Mouse (Mus musculus) hindbrain, embryonic 11.5 days (tissue): ENCODE measurements around the gene BC005561. TPM values are rescaled to one million over a fixed set of nuclear protein-coding genes. Genes with fewer than 3 reads are reported as not detected.
"Not testable (repeated sequence)": the region's sequence is repeated elsewhere in the genome, so short reads cannot be mapped to it uniquely, and the experiment has no call there.

Source experiments
- ATAC-seq: fragments of 200-750 bp; cut with Nextera tagmentation; 2 replicates; pipeline ENCODE4 v1.8.0; 2017; ENCODE audit warnings: mild to moderate bottlenecking, moderate TSS enrichment, moderate library complexity; ENCODE audit not compliant: low FRiP score
- DNase-seq: peaks from one replicate; pipeline ENCODE4 v3.0.0-alpha.2; 2015; ENCODE audit warnings: low spot score
- H3K27ac ChIP-seq: fragments of 300-500 bp; sonication (generic); 2 replicates; pipeline ENCODE4 v1.5.1; 2014; ENCODE audit warnings: mild to moderate bottlenecking, low read depth, low read length
- H3K27me3 ChIP-seq: fragments of 300-500 bp; sonication (generic); 2 replicates; pipeline ENCODE4 v1.6.1; 2014; ENCODE audit warnings: mild to moderate bottlenecking, low read length, moderate library complexity, mixed read lengths; ENCODE audit not compliant: control insufficient read depth, insufficient read depth
- H3K36me3 ChIP-seq: fragments of 300-500 bp; sonication (generic); 2 replicates; pipeline ENCODE4 v1.6.1; 2014; ENCODE audit warnings: mild to moderate bottlenecking, low read length, moderate library complexity, mixed read lengths; ENCODE audit not compliant: control insufficient read depth, insufficient read depth
- H3K4me1 ChIP-seq: fragments of 300-500 bp; sonication (generic); replicated peaks from 2 replicates; pipeline ENCODE4 v1.6.1; 2014; ENCODE audit warnings: low read length, mixed read lengths; ENCODE audit not compliant: control insufficient read depth, insufficient read depth
- H3K4me2 ChIP-seq: fragments of 300-500 bp; sonication (generic); replicated peaks from 2 replicates; pipeline ENCODE4 v1.6.1; 2014; ENCODE audit warnings: mild to moderate bottlenecking, low read depth, low read length
- H3K4me3 ChIP-seq: fragments of 300-500 bp; sonication (generic); 2 replicates; pipeline ENCODE4 v1.5.1; 2014; ENCODE audit warnings: low read depth, low read length
- H3K9ac ChIP-seq: fragments of 300-500 bp; sonication (generic); 2 replicates; pipeline ENCODE4 v1.6.1; 2014; ENCODE audit warnings: low read depth, low read length
- H3K9me3 ChIP-seq: fragments of 300-500 bp; sonication (generic); 2 replicates; pipeline ENCODE4 v1.6.1; 2016; ENCODE audit warnings: low read length; ENCODE audit not compliant: control insufficient read depth
- WGBS: fragments of 180-500 bp; shearing (Covaris S2); extraction: QIAGEN DNeasy Blood & Tissue Kit; methylation state at CpG from one replicate; pipeline ENCODE4 v1.1.7; 2014; 5-methylcytosine and 5-hydroxymethylcytosine counted together
- polyA plus RNA-seq: library from polyadenylated mRNA; unstranded; fragments of >200 nt; fragmentation: Nextera tagmentation; extraction: Ambion mirVana; gene quantifications from 2 replicates; pipeline ENCODE4 v1.2.1, GENCODE M21; 2014

BC005561 gene
- polyA plus RNA-seq, 1 experiment from 2014 or later, result 21.6 TPM

DNA sequence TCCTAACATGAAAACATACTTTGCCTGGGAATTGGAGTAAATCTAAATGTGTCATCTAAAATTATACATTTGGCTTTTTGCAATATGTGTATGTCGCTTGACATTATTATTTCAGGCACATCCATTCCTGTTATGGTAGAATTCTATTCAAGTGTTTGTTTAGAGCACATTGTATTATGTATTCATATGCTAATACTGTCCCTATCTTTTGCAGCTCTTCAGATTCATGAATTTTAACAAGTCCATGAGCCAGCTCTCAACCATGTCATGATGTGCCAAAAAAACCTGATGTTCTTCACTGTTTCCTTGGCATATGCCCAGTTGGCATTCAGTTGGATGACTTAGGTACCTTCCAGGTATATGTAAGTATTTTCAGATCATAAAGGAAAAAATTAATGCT, 30.5 kb downstream of the BC005561 start:
- 94% methylated on average over 1 of the region's 1 CpGs for WGBS
- Histone ChIP-seq H3K4me3 (no peak overlapping the region), H3K27ac (no peak overlapping the region), H3K4me2 (no peak overlapping the region), H3K9me3 (no peaks in the 10 kb centered on the region), H3K36me3 (0 out of 2 replicates have a peak, but pooled peaks cover 3% of the 10 kb centered on the region), H3K9ac (no peak overlapping the region), H3K27me3 (no peaks in the 10 kb centered on the region), H3K4me1 (no peaks in the 10 kb centered on the region)
- DNase-seq (no peak), ATAC-seq (no peak)

DNA sequence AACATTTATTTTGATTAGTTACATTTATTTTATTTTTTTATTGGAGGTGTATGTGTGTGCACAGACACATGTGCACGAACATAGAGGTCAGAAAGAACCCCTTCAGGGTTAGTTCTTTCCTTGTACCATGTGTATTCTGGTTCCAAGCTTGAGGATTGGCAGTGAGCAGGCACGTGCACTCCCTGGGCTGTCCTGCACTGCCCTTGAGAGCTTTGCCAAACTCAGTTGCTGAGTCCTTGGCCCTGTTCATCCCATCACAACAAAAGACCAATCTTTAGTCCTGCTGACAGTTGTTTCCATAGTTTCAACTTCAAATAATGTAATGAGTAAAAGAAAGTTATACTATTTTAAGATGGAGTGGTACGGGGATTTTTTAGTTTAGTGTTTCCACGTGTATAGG, 31.2 kb downstream of the BC005561 start:
- ATAC-seq (no peak), DNase-seq (no peak)
- no peak overlapping the region for H3K9ac ChIP-seq
- no peak overlapping the region for H3K4me3 ChIP-seq
- H3K27ac ChIP-seq, result no peak overlapping the region
- H3K4me2 ChIP-seq, result no peak overlapping the region
- no peaks in the 10 kb centered on the region for H3K4me1 ChIP-seq
- WGBS, result 94% methylated on average over 4 of the region's 4 CpGs
- 0 out of 2 replicates have a peak, but pooled peaks cover 3% of the 10 kb centered on the region for H3K36me3 ChIP-seq
- H3K9me3 ChIP-seq, result no peaks in the 10 kb centered on the region
- no peaks in the 10 kb centered on the region for H3K27me3 ChIP-seq

DNA sequence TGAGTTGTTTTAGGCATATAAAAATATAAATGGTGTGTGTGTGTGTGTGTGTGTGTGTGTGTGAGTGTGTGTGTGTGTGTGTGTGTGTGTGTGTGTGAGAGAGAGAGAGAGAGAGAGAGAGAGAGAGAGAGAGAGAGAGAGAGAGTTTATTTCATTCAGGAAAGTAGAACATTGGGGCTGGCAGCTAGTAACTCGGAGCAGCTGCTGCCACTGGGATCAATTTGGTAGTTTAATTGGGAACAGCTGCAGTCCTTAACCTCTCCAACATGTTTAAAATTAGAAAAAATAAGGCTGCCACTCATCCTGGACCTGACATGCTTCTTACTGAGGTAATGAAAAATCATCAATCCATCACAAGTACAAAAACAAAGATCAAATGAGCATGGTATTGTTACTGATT, 59.9 kb downstream of the BC005561 start:
- not testable (repeated sequence) for DNase-seq, H3K4me3 ChIP-seq, H3K9me3 ChIP-seq, ATAC-seq, H3K4me1 ChIP-seq, H3K36me3 ChIP-seq, H3K27me3 ChIP-seq, H3K27ac ChIP-seq, H3K4me2 ChIP-seq, H3K9ac ChIP-seq
- 57% methylated on average over 1 of the region's 1 CpGs for WGBS

DNA sequence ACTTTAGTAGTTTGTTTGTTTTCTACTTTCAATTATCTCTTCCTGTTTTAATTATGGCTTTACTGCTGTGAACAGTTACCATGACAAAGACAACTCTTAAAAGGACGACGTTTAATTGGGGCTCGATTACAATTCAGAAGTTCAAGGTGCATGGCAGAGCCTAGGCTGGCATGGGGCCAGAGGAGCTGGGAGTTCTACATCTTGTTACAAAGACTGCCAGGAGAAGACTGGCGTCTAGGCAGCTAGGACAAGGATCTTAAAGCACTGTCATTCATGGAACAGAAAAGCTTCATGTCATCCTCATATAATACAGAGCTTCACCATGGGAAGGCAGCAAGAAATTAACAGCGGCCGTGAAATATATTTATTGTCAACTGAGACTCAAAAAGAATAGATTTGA, 62.6 kb downstream of the BC005561 start:
- no peaks in the 10 kb centered on the region for H3K4me1 ChIP-seq
- H3K27ac ChIP-seq, result no peak overlapping the region
- no peaks in the 10 kb centered on the region for H3K36me3 ChIP-seq
- H3K4me2 ChIP-seq, result peak overlapping the region; percentile 22
- 0 out of 2 replicates have a peak overlapping the region, but pooled peaks have one; percentile 11 for H3K9ac ChIP-seq
- H3K27me3 ChIP-seq, result no peaks in the 10 kb centered on the region
- ATAC-seq (peak; percentile 28), DNase-seq (peak; percentile 22)
- no peaks in the 10 kb centered on the region for H3K9me3 ChIP-seq
- 49% methylated on average over 6 of the region's 6 CpGs for WGBS
- H3K4me3 ChIP-seq, result peak overlapping the region; percentile 53; the same call in 1 of the 2 replicates

DNA sequence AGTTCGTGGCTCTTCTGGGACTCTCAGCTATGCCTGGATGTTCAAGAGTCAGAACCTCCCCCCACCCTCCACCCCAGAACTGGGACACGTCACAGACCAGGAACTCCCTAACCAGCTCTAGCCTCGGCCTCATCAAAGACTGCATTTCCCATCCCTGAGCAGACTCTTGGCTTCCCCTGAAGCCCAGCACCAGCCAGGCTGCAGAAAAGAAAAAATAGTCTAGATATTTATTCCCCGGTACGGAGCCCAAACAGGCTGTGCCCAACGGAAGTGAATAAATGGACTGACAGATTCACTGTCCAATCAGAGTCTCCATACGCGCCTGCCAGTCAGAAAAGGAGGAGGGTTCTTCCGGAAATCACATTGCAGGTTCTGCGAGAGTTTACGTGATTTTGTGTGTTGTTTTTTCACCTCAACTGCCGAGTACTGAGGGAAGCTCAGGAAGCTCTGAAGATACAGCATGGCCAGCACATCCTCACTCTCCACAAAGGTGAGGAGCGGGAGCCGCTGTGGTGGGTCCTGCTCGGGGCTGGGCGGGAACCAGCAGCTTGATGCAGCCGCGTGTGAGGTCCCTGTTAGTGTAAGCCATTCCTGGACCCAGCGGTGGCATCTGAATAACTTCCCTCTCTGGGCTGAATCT, 63.2 kb downstream of the BC005561 start:
- Histone ChIP-seq H3K4me2 (peak overlapping the region; percentile 29), H3K27ac (peak overlapping the region; percentile 36; the same call in 1 of the 2 replicates), H3K4me3 (peak overlapping the region; percentile 53), H3K9ac (peak overlapping the region; percentile 71)
- H3K27me3 ChIP-seq, H3K4me1 ChIP-seq, H3K9me3 ChIP-seq, H3K36me3 ChIP-seq: not testable (repeated sequence)
- ATAC-seq (peak; percentile 99), DNase-seq (peak; percentile 87)
- WGBS, result 3% methylated on average over 18 of the region's 19 CpGs

Other genes with a start within 250 kb of the BC005561 start
- gene Ibsp, start 209.2 kb upstream of the BC005561 start, polyA plus RNA-seq, result 0.11 TPM in 1 of 2 replicates, not detected in the other
- gene Mepe, start 183.0 kb upstream of the BC005561 start, polyA plus RNA-seq, result not detected in 2 replicates
- 19.4 and 19.5 TPM in 2 replicates for gene Spp1, start 73.2 kb upstream of the BC005561 start, polyA plus RNA-seq
- 12.5 and 15.1 TPM in 2 replicates for gene Pkd2, start 48.9 kb upstream of the BC005561 start, polyA plus RNA-seq